19 mouse cellular contexts compared by ENCODE assay signal in genomic region chr6:116416000-116416552, GRCm38 (mm10).
"Had no signal": no experiment of that assay in that cellular context is flagged by ENCODE, and none has a peak within 500 bp of the region (broad histone marks: within the 10 kb centered on the region; RNA-seq: fewer than 3 reads in every experiment).

No protein-coding gene starts in this region.

- DNase-seq: kidney, postnatal 14 days; layer of hippocampus, adult 9-11 months; liver; lung, adult 18-20 months; lung, postnatal 10 days; lung, postnatal 36 days; thymus, postnatal 25 days had no signal

- H3K4me3 ChIP-seq: layer of hippocampus, adult 2 months; limb, embryonic 10.5 days; limb, embryonic 13.5 days; liver, embryonic 12.5 days; liver, embryonic 15.5 days; lung, embryonic 15.5 days; midbrain, embryonic 10.5 days; midbrain, embryonic 13.5 days; myocyte; neural tube, embryonic 13.5 days had no signal

- ATAC-seq: liver, embryonic 12.5 days; midbrain, embryonic 13.5 days; midbrain, embryonic 16.5 days had no signal

- H3K4me1 ChIP-seq: limb, embryonic 10.5 days; limb, embryonic 13.5 days; lung, embryonic 15.5 days; midbrain, embryonic 10.5 days; neural tube, embryonic 13.5 days had no signal

- H3K27ac ChIP-seq: layer of hippocampus, adult 2 months; limb, embryonic 10.5 days; limb, embryonic 13.5 days; liver, embryonic 12.5 days; liver, embryonic 15.5 days; lung, embryonic 15.5 days; midbrain, embryonic 10.5 days; midbrain, embryonic 13.5 days; neural tube, embryonic 13.5 days had no signal

- H3K36me3 ChIP-seq: limb, embryonic 10.5 days; lung, embryonic 15.5 days had no signal

- H3K9me3 ChIP-seq: limb, embryonic 10.5 days; limb, embryonic 13.5 days; liver, embryonic 12.5 days; liver, embryonic 15.5 days; lung, embryonic 15.5 days; megakaryocyte, embryonic 14.5 days; midbrain, embryonic 10.5 days; midbrain, embryonic 13.5 days; neural tube, embryonic 13.5 days had no signal

- H3K27me3 ChIP-seq: limb, embryonic 13.5 days; liver, embryonic 12.5 days; liver, embryonic 15.5 days; lung, embryonic 15.5 days; megakaryocyte, embryonic 14.5 days; midbrain, embryonic 13.5 days; neural tube, embryonic 13.5 days had no signal
